Mouse (Mus musculus): ENCODE data around the gene Ankrd60. TPM values are rescaled to one million over a fixed set of nuclear protein-coding genes. Genes with fewer than 3 reads are reported as not detected.

Gene Ankrd60
- total and polyA plus RNA-seq, 2 experiments = not detected

DNA sequence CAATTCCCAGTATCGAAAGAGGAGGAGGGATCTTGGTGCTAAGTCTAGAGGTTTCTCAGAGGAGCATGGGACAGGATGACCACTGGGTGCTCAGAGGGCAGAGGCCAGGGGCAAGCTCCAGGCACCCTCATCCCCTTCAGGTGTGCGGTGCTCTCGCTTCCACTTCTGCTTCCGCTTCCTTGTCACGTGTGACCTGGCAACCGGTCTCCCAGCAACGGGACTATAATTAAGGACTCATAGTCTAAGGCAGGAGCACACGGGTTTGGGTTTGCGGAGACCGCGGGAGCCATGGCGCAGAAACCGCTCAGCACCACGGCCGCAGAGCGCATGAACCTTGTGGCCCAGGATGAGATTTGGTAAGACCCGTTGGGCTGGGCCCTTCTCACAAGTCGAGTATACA, 55.8 kb downstream of the Ankrd60 start, which contains the start of gene 1700021F07Rik:
1700021F07Rik (plus strand) TSS at position 211 of the 400 bp plus-strand sequence.
- no peak for DNase-seq (ENCODE audit: extremely low read depth, low read depth, low spot score)
- WGBS = 89% methylated on average over 18 of the region's 18 CpGs
- no peaks in the 10 kb centered on the region for H3K36me3 ChIP-seq (ENCODE audit: control insufficient read depth, insufficient read depth, low read length)
- H3K27ac ChIP-seq (replicated peaks; ENCODE audit: insufficient read depth, low read depth, low read length) = no peak within 1 kb of the TSS
- no peaks in the 10 kb centered on the region for H3K79me2 ChIP-seq (ENCODE audit: control insufficient read depth, insufficient read depth, low read length)
- no peak within 1 kb of the TSS for H3K9ac ChIP-seq (ENCODE audit: low read depth, low read length)
- no peaks in the 10 kb centered on the region for H3K4me1 ChIP-seq (ENCODE audit: control insufficient read depth, insufficient read depth, low read length)
- no peaks in the 10 kb centered on the region for H3K27me3 ChIP-seq (ENCODE audit: control insufficient read depth, insufficient read depth, low read length)
- TF ChIP-seq POLR2A (IDR thresholded peaks at IDR 0.05; ENCODE audit: extremely low read depth, insufficient read depth, low read length) = no peak
- no peak for TF ChIP-seq CTCF (IDR thresholded peaks at IDR 0.05; ENCODE audit: low read depth, low read length)
- no peak within 1 kb of the TSS for H3K4me3 ChIP-seq (ENCODE audit: insufficient read depth, low read depth, low read length)

Other genes with a start within 250 kb of the Ankrd60 start
- not detected in 2 replicates for gene 1700021F07Rik, start 55.8 kb downstream of the Ankrd60 start, total RNA-seq (2014; rRNA removed)
- gene 1700021F07Rik, start 55.8 kb downstream of the Ankrd60 start, polyA plus RNA-seq (2012; rRNA removed) = not detected in 2 replicates
- gene Rab22a, start 81.4 kb upstream of the Ankrd60 start, total RNA-seq (2014; rRNA removed) = 8.6 and 11.0 TPM in 2 replicates
- gene Rab22a, start 81.4 kb upstream of the Ankrd60 start, polyA plus RNA-seq (2012; rRNA removed) = 20.2 and 25.1 TPM in 2 replicates
- gene 1700010B08Rik, start 141.1 kb upstream of the Ankrd60 start, total RNA-seq (2014; rRNA removed) = not detected in 2 replicates
- gene 1700010B08Rik, start 141.1 kb upstream of the Ankrd60 start, polyA plus RNA-seq (2012; rRNA removed) = not detected in 2 replicates
- 16.0 and 18.8 TPM in 2 replicates for gene Vapb, start 159.1 kb upstream of the Ankrd60 start, total RNA-seq (2014; rRNA removed)
- gene Vapb, start 159.1 kb upstream of the Ankrd60 start, polyA plus RNA-seq (2012; rRNA removed) = 10.2 and 11.5 TPM in 2 replicates